In the genomic region with DNA sequence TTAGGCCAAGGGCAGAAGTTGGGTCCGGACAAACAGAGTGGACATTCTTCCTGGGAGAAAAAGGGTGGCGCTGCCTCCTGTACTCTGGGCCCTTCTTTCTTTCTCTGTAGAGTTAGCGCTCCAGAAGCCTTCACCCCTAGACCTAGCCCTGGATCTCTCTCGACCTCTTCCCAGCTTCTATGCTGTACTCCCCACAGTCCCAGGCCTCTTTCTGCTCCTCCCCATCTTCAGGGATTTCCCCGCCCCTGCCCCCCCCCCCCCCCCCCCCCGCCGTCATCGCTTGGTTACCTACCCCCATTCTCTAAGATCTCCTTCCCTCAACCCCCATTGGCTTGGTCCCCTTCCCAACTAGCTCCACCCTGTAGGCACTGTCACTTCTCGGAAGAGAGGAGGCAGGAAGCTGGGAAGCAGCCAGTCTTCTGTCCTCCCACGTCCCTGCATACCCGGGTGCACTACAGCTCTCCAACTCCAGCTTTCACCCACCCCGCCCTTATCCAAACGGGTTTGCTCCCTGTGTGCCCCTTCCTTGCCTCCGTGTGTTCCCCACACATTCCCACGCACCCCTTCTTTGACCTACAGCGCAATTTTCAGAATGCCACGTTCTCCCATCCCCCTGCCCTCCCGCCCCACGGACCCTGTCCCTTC, we compare ENCODE assay signal across 8 mouse cellular contexts. TPM values are rescaled to one million over a fixed set of nuclear protein-coding genes. Genes with fewer than 3 reads are reported as not detected.
A peak's percentile ranks its signal among the peaks of the same experiment; 100 is the strongest.
DNase-seq lines count a peak whose midpoint lies in the region; ATAC-seq and TF ChIP-seq lines count a peak whose summit lies in the region.

No protein-coding gene starts in this region.

- no peak for TF ChIP-seq POLR2A in spleen, adult 2 months (IDR thresholded peaks at IDR 0.05; ENCODE audit: low read depth, low read length)

- peak overlapping the region; percentile 41 for H3K9ac ChIP-seq in embryonic facial prominence, embryonic 14.5 days (ENCODE audit: low read depth, low read length)
- peak overlapping the region; percentile 53 for H3K9ac ChIP-seq in limb, embryonic 13.5 days
- H3K9ac ChIP-seq in midbrain, embryonic 13.5 days (replicated peaks), result peak overlapping the region; percentile 60
- peak overlapping the region; percentile 4; the same call in 1 of the 2 replicates for H3K9ac ChIP-seq in stomach, embryonic 15.5 days

- H3K4me2 ChIP-seq in embryonic facial prominence, embryonic 14.5 days (ENCODE audit: low read depth, low read length), result peak overlapping the region; percentile 61
- H3K4me2 ChIP-seq in limb, embryonic 13.5 days (replicated peaks), result peak overlapping the region; percentile 68
- peak overlapping the region; percentile 75 for H3K4me2 ChIP-seq in midbrain, embryonic 13.5 days (replicated peaks)
- H3K4me2 ChIP-seq in stomach, embryonic 15.5 days, result peak overlapping the region; percentile 63

- H3K27me3 ChIP-seq in spleen, adult 2 months (ENCODE audit: control insufficient read depth, insufficient read depth, low read length), result no peaks in the 10 kb centered on the region
- no peaks in the 10 kb centered on the region for H3K27me3 ChIP-seq in embryonic facial prominence, embryonic 14.5 days (replicated peaks; ENCODE audit: control insufficient read depth, insufficient read depth, low read length)
- no peaks in the 10 kb centered on the region for H3K27me3 ChIP-seq in limb, embryonic 13.5 days
- H3K27me3 ChIP-seq in midbrain, embryonic 13.5 days, result 0 out of 2 replicates have a peak, but pooled peaks cover 4% of the 10 kb centered on the region
- H3K27me3 ChIP-seq in stomach, embryonic 15.5 days (replicated peaks), result no peaks in the 10 kb centered on the region

- ATAC-seq in embryonic facial prominence, embryonic 14.5 days (ENCODE audit: low read depth), result peak; percentile 86
- peak; percentile 76 for ATAC-seq in limb, embryonic 13.5 days (ENCODE audit: low FRiP score, low read depth)
- peak; percentile 85 for ATAC-seq in midbrain, embryonic 13.5 days
- ATAC-seq in stomach, embryonic 15.5 days (ENCODE audit: insufficient read depth, low FRiP score, low read depth), result peak; percentile 84

- TF ChIP-seq CTCF in spleen, adult 2 months (IDR thresholded peaks at IDR 0.05; ENCODE audit: extremely low read depth, insufficient read depth, insufficient read length, insufficient replicate concordance), result no peak

- 0 out of 2 replicates have a peak, but pooled peaks cover 3% of the 10 kb centered on the region for H3K9me3 ChIP-seq in embryonic facial prominence, embryonic 14.5 days (ENCODE audit: control insufficient read depth, low read length)
- peaks cover 5% of the 10 kb centered on the region; the same call in 1 of the 2 replicates for H3K9me3 ChIP-seq in limb, embryonic 13.5 days
- no peaks in the 10 kb centered on the region for H3K9me3 ChIP-seq in midbrain, embryonic 13.5 days
- no peaks in the 10 kb centered on the region for H3K9me3 ChIP-seq in stomach, embryonic 15.5 days

- no peak for DNase-seq in spleen, adult 2 months (ENCODE audit: low read depth in 1 of 2, low spot score in 2 of 2)
- no peak for DNase-seq in spleen, adult 12 weeks (ENCODE audit: low spot score)
- peak; percentile 93 for DNase-seq in embryonic facial prominence, embryonic 14.5 days (ENCODE audit: low spot score)
- DNase-seq in heart, adult 9 months (ENCODE audit: low spot score in 2 of 2), result peak; percentile 91 to 94
- DNase-seq in kidney, adult 8-10 months, result peak; percentile 63 to 81

- no peaks in the 10 kb centered on the region for H3K36me3 ChIP-seq in spleen, adult 2 months (ENCODE audit: control insufficient read depth, insufficient read depth, low read length)
- H3K36me3 ChIP-seq in embryonic facial prominence, embryonic 14.5 days (ENCODE audit: control insufficient read depth, insufficient read depth, low read length), result no peaks in the 10 kb centered on the region
- H3K36me3 ChIP-seq in limb, embryonic 13.5 days, result no peaks in the 10 kb centered on the region
- no peaks in the 10 kb centered on the region for H3K36me3 ChIP-seq in midbrain, embryonic 13.5 days
- H3K36me3 ChIP-seq in stomach, embryonic 15.5 days, result no peaks in the 10 kb centered on the region

- 17% methylated on average over 15 of the region's 19 CpGs for WGBS in spleen, adult 2 months
- WGBS in embryonic facial prominence, embryonic 14.5 days, result 7% methylated on average over 14 of the region's 19 CpGs
- 5% methylated on average over 15 of the region's 19 CpGs for WGBS in limb, embryonic 13.5 days
- 10% methylated on average over 14 of the region's 19 CpGs for WGBS in midbrain, embryonic 13.5 days
- WGBS in stomach, embryonic 15.5 days, result 7% methylated on average over 16 of the region's 19 CpGs

- peaks cover 13% of the 10 kb centered on the region; the same call in 1 of the 2 replicates for H3K4me1 ChIP-seq in spleen, adult 2 months (ENCODE audit: control insufficient read depth, insufficient read depth, insufficient read length)
- peaks cover 11% of the 10 kb centered on the region for H3K4me1 ChIP-seq in embryonic facial prominence, embryonic 14.5 days (ENCODE audit: control insufficient read depth, insufficient read depth, low read length)
- peaks cover 28% of the 10 kb centered on the region for H3K4me1 ChIP-seq in limb, embryonic 13.5 days
- H3K4me1 ChIP-seq in midbrain, embryonic 13.5 days (replicated peaks), result peaks cover 14% of the 10 kb centered on the region
- peaks cover 22% of the 10 kb centered on the region; the same call in 1 of the 2 replicates for H3K4me1 ChIP-seq in stomach, embryonic 15.5 days

- H3K27ac ChIP-seq in spleen, adult 2 months (ENCODE audit: insufficient read depth, low read length), result peak overlapping the region; percentile 59
- H3K27ac ChIP-seq in embryonic facial prominence, embryonic 14.5 days (replicated peaks; ENCODE audit: low read depth, low read length), result peak overlapping the region; percentile 84
- peak overlapping the region; percentile 80 for H3K27ac ChIP-seq in limb, embryonic 13.5 days
- H3K27ac ChIP-seq in midbrain, embryonic 13.5 days, result peak overlapping the region; percentile 58
- H3K27ac ChIP-seq in stomach, embryonic 15.5 days, result peak overlapping the region; percentile 90

- peak overlapping the region; percentile 19; the same call in 1 of the 2 replicates for H3K4me3 ChIP-seq in spleen, adult 2 months (ENCODE audit: extremely low read depth, insufficient read depth, insufficient read length)
- H3K4me3 ChIP-seq in embryonic facial prominence, embryonic 14.5 days (ENCODE audit: low read depth, low read length), result peak overlapping the region; percentile 20
- peak overlapping the region; percentile 39 for H3K4me3 ChIP-seq in limb, embryonic 13.5 days
- peak overlapping the region; percentile 41 for H3K4me3 ChIP-seq in midbrain, embryonic 13.5 days (replicated peaks)
- H3K4me3 ChIP-seq in stomach, embryonic 15.5 days (replicated peaks), result peak overlapping the region; percentile 28

RNA-seq across cellular contexts. Expression of gene B4galnt4, which starts 13.2 kb away (rescaled TPM):
- 0.79 and 1.9 TPM in 2 replicates for polyA plus RNA-seq in spleen, adult 2 months (2012; rRNA removed)
- polyA plus RNA-seq in embryonic facial prominence, embryonic 14.5 days (2014; fragmentation: Nextera tagmentation; extraction: Ambion mirVana), result 6.6 and 10.3 TPM in 2 replicates
- 21.5 and 26.9 TPM in 2 replicates for polyA plus RNA-seq in limb, embryonic 13.5 days (2015; fragmentation: Nextera tagmentation; extraction: Ambion mirVana)
- polyA plus RNA-seq in midbrain, embryonic 13.5 days (2015; fragmentation: Nextera tagmentation; extraction: Ambion mirVana), result 44.1 and 48.3 TPM in 2 replicates
- polyA plus RNA-seq in stomach, embryonic 15.5 days (2015; fragmentation: Nextera tagmentation; extraction: Ambion mirVana), result 7.0 and 9.2 TPM in 2 replicates

RNA-seq across cellular contexts. Expression of gene Gm17387, which starts 18.8 kb away (rescaled TPM):
- polyA plus RNA-seq in spleen, adult 2 months (2012; rRNA removed), result not detected in 2 replicates
- polyA plus RNA-seq in embryonic facial prominence, embryonic 14.5 days (2014; fragmentation: Nextera tagmentation; extraction: Ambion mirVana), result not detected in 2 replicates
- not detected in 2 replicates for polyA plus RNA-seq in limb, embryonic 13.5 days (2015; fragmentation: Nextera tagmentation; extraction: Ambion mirVana)
- not detected in 2 replicates for polyA plus RNA-seq in midbrain, embryonic 13.5 days (2015; fragmentation: Nextera tagmentation; extraction: Ambion mirVana)
- not detected in 2 replicates for polyA plus RNA-seq in stomach, embryonic 15.5 days (2015; fragmentation: Nextera tagmentation; extraction: Ambion mirVana)

RNA-seq across cellular contexts. Expression of gene Ifitm6, which starts 30.0 kb away (rescaled TPM):
- polyA plus RNA-seq in spleen, adult 2 months (2012; rRNA removed), result 25.5 and 45.9 TPM in 2 replicates
- 1.6 and 2.1 TPM in 2 replicates for polyA plus RNA-seq in embryonic facial prominence, embryonic 14.5 days (2014; fragmentation: Nextera tagmentation; extraction: Ambion mirVana)
- polyA plus RNA-seq in limb, embryonic 13.5 days (2015; fragmentation: Nextera tagmentation; extraction: Ambion mirVana), result 0.31 TPM in 1 of 2 replicates, not detected in the other
- polyA plus RNA-seq in midbrain, embryonic 13.5 days (2015; fragmentation: Nextera tagmentation; extraction: Ambion mirVana), result 0.51 and 0.54 TPM in 2 replicates
- 7.6 and 8.1 TPM in 2 replicates for polyA plus RNA-seq in stomach, embryonic 15.5 days (2015; fragmentation: Nextera tagmentation; extraction: Ambion mirVana)

RNA-seq across cellular contexts. Expression of gene Pkp3, which starts 30.3 kb away (rescaled TPM):
- 30.1 and 36.7 TPM in 2 replicates for polyA plus RNA-seq in spleen, adult 2 months (2012; rRNA removed)
- polyA plus RNA-seq in embryonic facial prominence, embryonic 14.5 days (2014; fragmentation: Nextera tagmentation; extraction: Ambion mirVana), result 30.0 and 33.5 TPM in 2 replicates
- polyA plus RNA-seq in limb, embryonic 13.5 days (2015; fragmentation: Nextera tagmentation; extraction: Ambion mirVana), result 23.9 and 25.5 TPM in 2 replicates
- polyA plus RNA-seq in midbrain, embryonic 13.5 days (2015; fragmentation: Nextera tagmentation; extraction: Ambion mirVana), result 0.14 and 0.15 TPM in 2 replicates
- polyA plus RNA-seq in stomach, embryonic 15.5 days (2015; fragmentation: Nextera tagmentation; extraction: Ambion mirVana), result 38.4 and 47.2 TPM in 2 replicates

RNA-seq across cellular contexts. Expression of gene Ifitm3, which starts 37.1 kb away (rescaled TPM):
- 177 and 277 TPM in 2 replicates for polyA plus RNA-seq in spleen, adult 2 months (2012; rRNA removed)
- polyA plus RNA-seq in embryonic facial prominence, embryonic 14.5 days (2014; fragmentation: Nextera tagmentation; extraction: Ambion mirVana), result 170 and 178 TPM in 2 replicates
- 121 and 130 TPM in 2 replicates for polyA plus RNA-seq in limb, embryonic 13.5 days (2015; fragmentation: Nextera tagmentation; extraction: Ambion mirVana)
- polyA plus RNA-seq in midbrain, embryonic 13.5 days (2015; fragmentation: Nextera tagmentation; extraction: Ambion mirVana), result 22.6 and 26.2 TPM in 2 replicates
- polyA plus RNA-seq in stomach, embryonic 15.5 days (2015; fragmentation: Nextera tagmentation; extraction: Ambion mirVana), result 368 and 413 TPM in 2 replicates

Comparison
In these comparisons a context has a peak if more than half of its experiments do, and no peak if none do; other contexts are left out.
1. DNase-seq: peak in embryonic facial prominence, embryonic 14.5 days (single experiment), heart, adult 9 months (2 of 2) and kidney, adult 8-10 months (2 of 2); none in spleen, adult 2 months (0 of 2) and spleen, adult 12 weeks (single experiment).
2. H3K9ac ChIP-seq: peak in every context shown above with its lines; median percentile 60 in midbrain, embryonic 13.5 days; 53 in limb, embryonic 13.5 days; 41 in embryonic facial prominence, embryonic 14.5 days; 4 in stomach, embryonic 15.5 days.
3. Peak in every context shown above with its lines, with median percentiles within 50 percentile points of each other: H3K27ac ChIP-seq, H3K4me3 ChIP-seq, ATAC-seq and H3K4me2 ChIP-seq.